Mouse (Mus musculus): ENCODE data around the gene AA467197.

DNA sequence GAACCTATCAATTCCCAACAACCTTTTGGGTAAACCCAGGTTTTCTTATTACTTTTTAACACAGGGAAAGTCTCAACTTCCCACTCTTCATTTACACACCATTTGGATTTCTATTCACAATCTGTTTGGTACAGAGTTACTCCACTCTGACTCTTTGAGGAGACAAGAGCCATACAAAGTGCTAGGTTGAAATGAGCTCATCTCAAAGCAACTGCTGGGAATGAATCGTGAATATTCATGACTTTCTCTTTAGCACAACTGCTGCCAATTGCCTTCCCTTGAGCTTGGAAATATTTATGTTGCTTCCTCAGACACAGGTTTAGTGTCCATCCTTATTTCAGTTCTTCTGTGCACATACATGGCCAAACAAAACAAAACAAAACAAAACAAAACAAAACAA, 46.9 kb downstream of the AA467197 start:
- TF ChIP-seq MAX (IDR thresholded peaks at IDR 0.05; ENCODE audit: low read depth) (no peak), POLR2A (IDR thresholded peaks at IDR 0.05; ENCODE audit: insufficient read length, low read depth) (no peak)
